Mouse (Mus musculus) CD4-positive, CD25-positive, alpha-beta regulatory T cell, adult 9 weeks (primary cell): ENCODE data around the gene Gm28044. TPM values are rescaled to one million over a fixed set of nuclear protein-coding genes. Genes with fewer than 3 reads are reported as not detected.

ENCODE experiments used
- polyA plus RNA-seq: library from polyadenylated mRNA; unstranded; fragments of 100-300 nt; shearing (Covaris generic); gene quantifications from one replicate; pipeline ENCODE4 v1.2.1, GENCODE M21; 2017

Gene Gm28044
- 0.76 TPM for polyA plus RNA-seq

DNA sequence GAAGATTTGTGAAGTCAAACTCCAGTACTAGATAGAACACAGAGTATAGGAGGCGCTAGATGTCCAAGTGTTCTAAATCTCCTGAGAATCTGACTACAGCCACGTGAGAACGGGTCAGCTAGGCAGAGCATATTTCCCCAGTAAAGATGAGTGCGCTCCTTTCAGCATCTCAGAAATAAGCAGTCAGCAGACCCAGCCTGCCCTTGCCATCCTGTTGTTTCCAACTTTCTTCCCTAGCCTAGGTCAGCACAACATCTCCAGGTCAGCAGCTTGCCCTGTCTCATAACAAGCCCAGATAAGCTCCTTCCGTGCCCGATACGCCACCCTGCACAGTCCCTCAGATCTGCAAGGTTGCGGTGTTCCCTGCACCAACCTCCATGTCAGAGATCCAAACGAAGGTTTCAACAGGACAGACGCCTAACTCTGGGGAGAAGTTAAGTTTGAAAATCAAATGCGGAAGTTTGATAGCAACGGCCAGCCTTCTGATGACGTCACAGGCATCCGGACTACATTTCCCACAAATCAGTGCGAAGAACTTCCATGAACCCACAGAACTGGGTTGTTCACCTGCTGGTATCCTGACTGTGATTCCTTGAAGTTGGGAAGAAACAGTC, at the start of gene Gm28044, which contains the start of gene Zfp953:
Gene Gm28044 (minus strand): TSS at position 406 of the 614 bp plus-strand sequence.
Gene Zfp953 (minus strand): TSS at position 475 of the 614 bp plus-strand sequence.

DNA sequence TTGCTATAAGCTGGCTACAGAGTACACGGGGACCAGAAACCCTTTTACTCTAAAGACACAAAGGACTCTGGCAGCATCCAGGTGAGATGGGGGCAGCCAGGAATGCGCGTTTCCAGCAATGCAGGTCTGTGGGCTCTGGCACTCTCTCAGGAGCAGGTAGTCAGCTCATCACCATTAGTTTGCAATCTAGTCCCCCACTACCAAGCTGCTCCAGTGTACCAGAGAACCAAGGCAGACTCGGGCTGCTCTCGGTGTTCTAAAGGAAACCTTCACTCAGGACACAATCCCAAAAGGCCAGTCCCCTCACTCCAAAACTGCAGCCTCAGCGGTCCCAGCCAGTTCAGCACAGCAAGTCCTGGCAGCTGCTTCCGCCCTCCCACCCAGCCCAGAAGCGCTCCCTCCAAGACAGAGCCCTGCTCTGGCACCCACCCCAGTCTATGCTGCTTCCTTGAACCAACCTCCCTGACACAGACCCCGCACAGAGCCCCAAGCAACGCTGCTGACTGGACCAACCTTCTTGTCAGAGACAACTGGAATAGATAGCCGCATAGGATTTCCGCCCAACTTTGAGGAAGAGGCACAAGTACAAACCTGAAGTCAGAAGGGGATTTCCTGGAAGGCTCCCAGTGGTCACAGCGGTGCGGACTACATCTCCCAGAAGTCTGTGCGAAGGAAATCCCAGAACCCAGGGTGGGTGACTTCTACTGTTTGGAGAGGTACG, 39.0 kb upstream of the Gm28044 start, which contains the start of gene Zfp429:
Gene Zfp429 (minus strand): TSS at position 637 of the 721 bp plus-strand sequence.

GRCm38 (mm10) chr13:67375050-67375911, 14.9 kb upstream of the Gm28044 start, which contains the start of the genes Gm28041 and Zfp456:
TSS of gene Gm28041 (minus strand) at chr13:67375733.
TSS of gene Zfp456 (minus strand) at chr13:67375810.

DNA sequence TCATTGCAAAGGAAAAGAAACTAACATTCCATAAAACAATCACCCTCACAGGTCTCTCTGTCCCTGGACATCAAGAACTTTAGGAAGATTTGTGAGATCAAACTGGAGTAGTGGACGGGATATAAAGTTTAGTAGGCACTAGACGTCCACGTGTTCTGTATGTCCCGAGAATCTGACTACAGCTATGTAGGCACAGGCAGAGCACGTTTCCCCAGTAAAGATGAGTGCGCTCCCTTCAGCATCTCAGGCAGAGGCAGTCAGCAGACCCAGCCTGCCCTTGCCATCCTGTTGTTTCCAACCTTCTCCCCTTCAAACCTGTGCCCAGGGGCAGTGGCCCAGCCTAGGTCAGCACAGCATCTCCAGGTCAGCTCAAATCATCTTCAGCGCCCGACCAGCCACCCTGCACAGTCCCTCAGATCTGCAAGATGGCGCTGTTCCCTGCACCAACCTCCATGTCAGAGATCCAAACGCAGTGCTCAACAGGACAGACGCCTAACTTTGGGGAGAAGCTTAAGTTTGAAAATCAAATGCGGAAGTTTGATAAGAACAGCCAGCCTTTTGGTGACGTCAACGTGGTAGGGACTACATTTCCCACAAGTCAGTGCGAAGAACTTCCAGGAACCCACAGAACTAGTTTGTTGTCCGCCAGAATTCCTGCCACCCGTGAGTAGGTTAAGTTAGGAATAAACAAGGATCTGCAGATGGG, 28.2 kb downstream of the Gm28044 start, which contains the start of gene Zfp595:
Gene Zfp595 (minus strand): TSS at position 552 of the 706 bp plus-strand sequence.

GRCm38 (mm10) chr13:67305822-67306672, 54.3 kb downstream of the Gm28044 start, which contains the start of gene Zfp457:
TSS of gene Zfp457 (minus strand) at chr13:67306485.

GRCm38 (mm10) chr13:67278314-67278713, 82.0 kb downstream of the Gm28044 start, which contains the start of gene Zfp458:
TSS of gene Zfp458 (minus strand) at chr13:67278466.

Other genes starting within 250 kb of the Gm28044 start
- gene Rslcan18, start 244.3 kb downstream of the Gm28044 start, polyA plus RNA-seq = 0.27 TPM
- 2.7 TPM for gene Zfp759, start 238.9 kb downstream of the Gm28044 start, polyA plus RNA-seq
- gene Rsl1, start 187.4 kb downstream of the Gm28044 start, polyA plus RNA-seq = 19.7 TPM
- gene Zfp455, start 166.0 kb downstream of the Gm28044 start, polyA plus RNA-seq = 7.0 TPM
- gene Zfp458, start 82.1 kb downstream of the Gm28044 start, polyA plus RNA-seq = 3.1 TPM
- gene Zfp457, start 54.1 kb downstream of the Gm28044 start, polyA plus RNA-seq = 1.0 TPM
- gene Zfp595, start 28.0 kb downstream of the Gm28044 start, polyA plus RNA-seq = 7.4 TPM
- 2.3 TPM for gene Zfp953, start 69 bp upstream of the Gm28044 start, polyA plus RNA-seq
- gene Gm28041, start 15.2 kb upstream of the Gm28044 start, polyA plus RNA-seq = 2.6 TPM
- gene Zfp456, start 15.3 kb upstream of the Gm28044 start, polyA plus RNA-seq = 8.0 TPM
- gene Zfp429, start 39.3 kb upstream of the Gm28044 start, polyA plus RNA-seq = 29.7 TPM
- gene Zfp459, start 60.9 kb upstream of the Gm28044 start, polyA plus RNA-seq = 3.3 TPM
- 20.4 TPM for gene Zfp874a, start 91.1 kb upstream of the Gm28044 start, polyA plus RNA-seq
- 13.3 TPM for gene Zfp874b, start 123.7 kb upstream of the Gm28044 start, polyA plus RNA-seq
- 19.6 TPM for gene Zfp58, start 140.0 kb upstream of the Gm28044 start, polyA plus RNA-seq
- gene Gm26965, start 165.6 kb upstream of the Gm28044 start, polyA plus RNA-seq = 1.5 TPM
- 58.4 TPM for gene Zfp87, start 165.6 kb upstream of the Gm28044 start, polyA plus RNA-seq
- 22.5 TPM for gene Zfp748, start 193.3 kb upstream of the Gm28044 start, polyA plus RNA-seq
- gene Zfp729b, start 249.2 kb upstream of the Gm28044 start, polyA plus RNA-seq = 8.2 TPM